Mouse (Mus musculus): Measurements from ENCODE around the gene Retreg1. TPM values are rescaled to one million over a fixed set of nuclear protein-coding genes. Genes with fewer than 3 reads are reported as not detected.

Retreg1 gene
- polyA plus RNA-seq, 1 experiment from 2014 or later: 110 TPM

- H3K27me3 ChIP-seq: no peaks in the 10 kb centered on the region
- no peak for TF ChIP-seq CTCF (IDR thresholded peaks at IDR 0.05)
- ATAC-seq (no peak), DNase-seq (ENCODE audit: low read depth, low spot score) (no peak)
- in situ Hi-C loops (cut with MboI; ENCODE audit: low pct_unique_long_range_greater_than_20kb): no loop called here
- POLR2A ChIA-PET: no interaction called here
- CTCF ChIA-PET: interaction anchor here (1.8 kb wide), 1 partner anchor 7 kb away, joined by 7 read pairs; no protein-coding TSS in a partner anchor
Measured at GRCm38 (mm10) chr15:25948257-25949223, 105.6 kb downstream of the Retreg1 start.

- ATAC-seq: no peak
- no peak for TF ChIP-seq CTCF (IDR thresholded peaks at IDR 0.05)
- CTCF ChIA-PET: interaction anchor here (1.8 kb wide), 1 partner anchor 8 kb away, joined by 7 read pairs; no protein-coding TSS in a partner anchor
- DNase-seq (ENCODE audit: low read depth, low spot score): no peak
- POLR2A ChIA-PET: no interaction called here
- H3K27me3 ChIP-seq: no peaks in the 10 kb centered on the region
- in situ Hi-C loops (cut with MboI; ENCODE audit: low pct_unique_long_range_greater_than_20kb): loop anchor here (25.0 kb wide), 1 partner anchor 312 kb away; no protein-coding TSS in a partner anchor
Measured at GRCm38 (mm10) chr15:25949696-25950095, 106.7 kb downstream of the Retreg1 start.

- TF ChIP-seq CTCF (IDR thresholded peaks at IDR 0.05): no peak
- ChIA-PET CTCF (interaction anchor here (1.8 kb wide), 1 partner anchor 9 kb away, joined by 7 read pairs; no protein-coding TSS in a partner anchor), POLR2A (no interaction called here)
- no peaks in the 10 kb centered on the region for H3K27me3 ChIP-seq
- DNase-seq (ENCODE audit: low read depth, low spot score) (no peak), ATAC-seq (no peak)
- in situ Hi-C loops (cut with MboI; ENCODE audit: low pct_unique_long_range_greater_than_20kb): loop anchor here (25.0 kb wide), 1 partner anchor 313 kb away; no protein-coding TSS in a partner anchor
Measured at GRCm38 (mm10) chr15:25950584-25950983, 107.6 kb downstream of the Retreg1 start.

GRCm38 (mm10) chr15:25951037-25951436 lies 108.1 kb downstream of the Retreg1 start:
- in situ Hi-C loops (cut with MboI; ENCODE audit: low pct_unique_long_range_greater_than_20kb): loop anchor here (25.0 kb wide), 1 partner anchor 314 kb away; no protein-coding TSS in a partner anchor
- POLR2A ChIA-PET: no interaction called here
- ATAC-seq (no peak), DNase-seq (ENCODE audit: low read depth, low spot score) (no peak)
- no peak for TF ChIP-seq CTCF (IDR thresholded peaks at IDR 0.05)
- CTCF ChIA-PET: interaction anchor here (1.0 to 2.1 kb wide), 2 partner anchors 25 to 145 kb away, joined by 5 to 6 read pairs; no protein-coding TSS in a partner anchor
- H3K27me3 ChIP-seq: no peaks in the 10 kb centered on the region

GRCm38 (mm10) chr15:25956001-25956400 lies 113.0 kb downstream of the Retreg1 start:
- CTCF ChIA-PET: interaction anchor here (1.4 kb wide), 1 partner anchor 42 kb away, joined by 6 read pairs; no protein-coding TSS in a partner anchor
- POLR2A ChIA-PET: interaction anchor here (0.9 kb wide), 1 partner anchor 40 kb away, joined by 3 read pairs; no protein-coding TSS in a partner anchor
- no peak for TF ChIP-seq CTCF (IDR thresholded peaks at IDR 0.05)
- DNase-seq (ENCODE audit: low read depth, low spot score): no peak
- in situ Hi-C loops (cut with MboI; ENCODE audit: low pct_unique_long_range_greater_than_20kb): loop anchor here (5.0 to 25.0 kb wide), 3 partner anchors 44 to 319 kb away; no protein-coding TSS in a partner anchor
- no peaks in the 10 kb centered on the region for H3K27me3 ChIP-seq
- no peak for ATAC-seq

- ChIA-PET CTCF (interaction anchor here (0.7 to 5.6 kb wide), 6 partner anchors 19 to 151 kb away, joined by 3 to 67 read pairs (median 5); no protein-coding TSS in a partner anchor), POLR2A (interaction anchor here (0.9 to 1.0 kb wide), 2 partner anchors 41 to 124 kb away, joined by 3 read pairs; no protein-coding TSS in a partner anchor)
- H3K27me3 ChIP-seq: no peaks in the 10 kb centered on the region
- peak; percentile 93 for ATAC-seq
- DNase-seq (ENCODE audit: low read depth, low spot score): peak; percentile 94
- TF ChIP-seq CTCF (IDR thresholded peaks at IDR 0.05): no peak
- in situ Hi-C loops (cut with MboI; ENCODE audit: low pct_unique_long_range_greater_than_20kb): loop anchor here (5.0 to 25.0 kb wide), 3 partner anchors 44 to 319 kb away; no protein-coding TSS in a partner anchor
Measured at GRCm38 (mm10) chr15:25956422-25957117, 113.6 kb downstream of the Retreg1 start.

- H3K27me3 ChIP-seq: no peaks in the 10 kb centered on the region
- in situ Hi-C loops (cut with MboI; ENCODE audit: low pct_unique_long_range_greater_than_20kb): loop anchor here (5.0 to 25.0 kb wide), 3 partner anchors 45 to 320 kb away; no protein-coding TSS in a partner anchor
- ChIA-PET CTCF (interaction anchor here (1.0 to 5.6 kb wide), 6 partner anchors 29 to 152 kb away, joined by 3 to 67 read pairs (median 6); no protein-coding TSS in a partner anchor), POLR2A (interaction anchor here (1.0 kb wide), 1 partner anchor 125 kb away, joined by 3 read pairs; no protein-coding TSS in a partner anchor)
- DNase-seq (ENCODE audit: low read depth, low spot score) (no peak), ATAC-seq (no peak)
- TF ChIP-seq CTCF (IDR thresholded peaks at IDR 0.05): no peak
Measured at GRCm38 (mm10) chr15:25957651-25958050, 114.7 kb downstream of the Retreg1 start.

- no peak for DNase-seq (ENCODE audit: low read depth, low spot score)
- ChIA-PET POLR2A (interaction anchor here (1.2 kb wide), 1 partner anchor 57 kb away, joined by 3 read pairs; no protein-coding TSS in a partner anchor), CTCF (interaction anchor here (0.7 to 5.6 kb wide), 20 partner anchors 8 to 561 kb away, joined by 3 to 67 read pairs (median 6); no protein-coding TSS in a partner anchor)
- H3K27me3 ChIP-seq: no peaks in the 10 kb centered on the region
- in situ Hi-C loops (cut with MboI; ENCODE audit: low pct_unique_long_range_greater_than_20kb): loop anchor here (5.0 to 25.0 kb wide), 3 partner anchors 47 to 322 kb away; no protein-coding TSS in a partner anchor
- ATAC-seq: peak; percentile 45
- peak; percentile 83 for TF ChIP-seq CTCF (IDR thresholded peaks at IDR 0.05)
Measured at GRCm38 (mm10) chr15:25959375-25959774, 116.4 kb downstream of the Retreg1 start.

GRCm38 (mm10) chr15:25960231-25960630 lies 117.3 kb downstream of the Retreg1 start:
- POLR2A ChIA-PET: interaction anchor here (1.2 kb wide), 1 partner anchor 58 kb away, joined by 3 read pairs; no protein-coding TSS in a partner anchor
- ATAC-seq: no peak
- no peak for DNase-seq (ENCODE audit: low read depth, low spot score)
- CTCF ChIA-PET: interaction anchor here (1.3 to 5.6 kb wide), 9 partner anchors 10 to 162 kb away, joined by 4 to 67 read pairs (median 6); no protein-coding TSS in a partner anchor
- TF ChIP-seq CTCF (IDR thresholded peaks at IDR 0.05): no peak
- in situ Hi-C loops (cut with MboI; ENCODE audit: low pct_unique_long_range_greater_than_20kb): loop anchor here (10.0 to 25.0 kb wide), 2 partner anchors 323 to 515 kb away; no protein-coding TSS in a partner anchor
- H3K27me3 ChIP-seq: no peaks in the 10 kb centered on the region

All from Patski (cell line).